8 mouse cellular contexts compared by ENCODE assay signal in genomic region chr12:44209824-44210752, GRCm38 (mm10). TPM values are rescaled to one million over a fixed set of nuclear protein-coding genes. Genes with fewer than 3 reads are reported as not detected.
A peak's percentile ranks its signal among the peaks of the same experiment; 100 is the strongest.
DNase-seq lines count a peak whose midpoint lies in the region; ATAC-seq and TF ChIP-seq lines count a peak whose summit lies in the region.

Gene Dnajb9, minus strand, starts transcription at chr12:44210326.

- 0 out of 2 replicates have a peak, but pooled peaks cover 2% of the 10 kb centered on the region for H3K27me3 ChIP-seq in G1E (ENCODE audit: insufficient read depth, low read length)
- 0 out of 2 replicates have a peak, but pooled peaks cover 2% of the 10 kb centered on the region for H3K27me3 ChIP-seq in forebrain, embryonic 16.5 days (replicated peaks; ENCODE audit: control insufficient read depth, insufficient read depth, low read length)
- H3K27me3 ChIP-seq in lung, embryonic 14.5 days (ENCODE audit: insufficient read depth, low read length) = no peaks in the 10 kb centered on the region
- H3K27me3 ChIP-seq in thymus, adult 2 months (ENCODE audit: control insufficient read depth, insufficient read depth, low read length) = no peaks in the 10 kb centered on the region

- peak within 1 kb of the TSS; percentile 85 for H3K27ac ChIP-seq in forebrain, embryonic 16.5 days (ENCODE audit: low read length)
- peak within 1 kb of the TSS; percentile 97 for H3K27ac ChIP-seq in layer of hippocampus, adult 2 months
- peak within 1 kb of the TSS; percentile 85 for H3K27ac ChIP-seq in lung, embryonic 14.5 days (ENCODE audit: low read depth)
- H3K27ac ChIP-seq in olfactory bulb, adult 2 months (ENCODE audit: insufficient read depth, low read depth, low read length) = peak within 1 kb of the TSS; percentile 93
- peak within 1 kb of the TSS; percentile 3; the same call in 1 of the 2 replicates for H3K27ac ChIP-seq in thymus, adult 2 months (ENCODE audit: control insufficient read depth, insufficient read depth, low read length)

- peak; percentile 95 for ATAC-seq in G1E (ENCODE audit: extremely low read depth, insufficient number of reproducible peaks, low FRiP score, poor library complexity, severe bottlenecking)
- ATAC-seq in forebrain, embryonic 16.5 days = peak; percentile 98
- peak; percentile 99 for ATAC-seq in lung, embryonic 14.5 days (ENCODE audit: insufficient read depth)

- H3K9ac ChIP-seq in forebrain, embryonic 16.5 days (replicated peaks; ENCODE audit: low read depth, low read length) = peak within 1 kb of the TSS; percentile 87
- H3K9ac ChIP-seq in lung, embryonic 14.5 days = peak within 1 kb of the TSS; percentile 87

- 0 out of 2 replicates have a peak, but pooled peaks have one; percentile 26 for TF ChIP-seq CTCF in G1E (IDR thresholded peaks at IDR 0.05; ENCODE audit: low read depth, low read length)
- TF ChIP-seq CTCF in layer of hippocampus, adult 2 months (conservative IDR thresholded peaks at IDR 0.05) = peak; percentile 95
- peak; percentile 77 for TF ChIP-seq CTCF in lung, embryonic 14.5 days (IDR thresholded peaks at IDR 0.05; ENCODE audit: low read depth)
- TF ChIP-seq CTCF in olfactory bulb, adult 2 months (IDR thresholded peaks at IDR 0.05; ENCODE audit: insufficient read depth, low read depth, low read length) = peak; percentile 72
- TF ChIP-seq CTCF in thymus, adult 2 months (IDR thresholded peaks at IDR 0.05; ENCODE audit: borderline replicate concordance, control insufficient read depth, extremely low read depth, insufficient read depth, low read length, poor library complexity) = peak; percentile 84

- H3K4me2 ChIP-seq in forebrain, embryonic 16.5 days (ENCODE audit: low read length) = peak within 1 kb of the TSS; percentile 79
- H3K4me2 ChIP-seq in lung, embryonic 14.5 days = peak within 1 kb of the TSS; percentile 71

- intact Hi-C loops in heart, postnatal 36 days (cut with DNase I) = loop anchor here (1.0 kb wide), 1 partner anchor 59 kb away; no protein-coding TSS in a partner anchor

- no peaks in the 10 kb centered on the region for H3K9me3 ChIP-seq in G1E (replicated peaks)
- no peaks in the 10 kb centered on the region for H3K9me3 ChIP-seq in forebrain, embryonic 16.5 days (ENCODE audit: control insufficient read depth, low read length)
- no peaks in the 10 kb centered on the region for H3K9me3 ChIP-seq in lung, embryonic 14.5 days (ENCODE audit: low read depth, low read length)

- under 1% methylated on average over 76 of the region's 77 CpGs for WGBS in forebrain, embryonic 16.5 days
- WGBS in lung, embryonic 14.5 days = under 1% methylated on average over 77 of the region's 77 CpGs
- WGBS in olfactory bulb, adult 2 months = under 1% methylated on average over 77 of the region's 77 CpGs
- 2% methylated on average over 77 of the region's 77 CpGs for WGBS in thymus, adult 2 months

- peak; percentile 99 for TF ChIP-seq POLR2A in olfactory bulb, adult 2 months (IDR thresholded peaks at IDR 0.05; ENCODE audit: insufficient read depth, low read depth, low read length)
- TF ChIP-seq POLR2A in thymus, adult 2 months (IDR thresholded peaks at IDR 0.05; ENCODE audit: control insufficient read depth, extremely low read depth, insufficient read depth, low read length, poor library complexity) = peak; percentile 98

- peak; percentile 99 for DNase-seq in G1E (ENCODE audit: low spot score)
- peak; percentile 99 to 100 for DNase-seq in cerebellum, adult 18-20 months
- DNase-seq in heart, postnatal 36 days = peak; percentile 99 to 100
- peak; percentile 100 for DNase-seq in layer of hippocampus, adult 2 months (ENCODE audit: low spot score in 2 of 2)
- DNase-seq in lung, embryonic 14.5 days = peak; percentile 100
- DNase-seq in thymus, adult 2 months = peak; percentile 99

- peak within 1 kb of the TSS; percentile 99 for H3K4me3 ChIP-seq in G1E (ENCODE audit: low read depth, low read length)
- H3K4me3 ChIP-seq in forebrain, embryonic 16.5 days (replicated peaks; ENCODE audit: low read length) = peak within 1 kb of the TSS; percentile 93
- H3K4me3 ChIP-seq in layer of hippocampus, adult 2 months = peak within 1 kb of the TSS; percentile 97
- H3K4me3 ChIP-seq in lung, embryonic 14.5 days (ENCODE audit: low read depth, low read length) = peak within 1 kb of the TSS; percentile 92
- H3K4me3 ChIP-seq in olfactory bulb, adult 2 months (ENCODE audit: insufficient read depth, low read depth, low read length) = peak within 1 kb of the TSS; percentile 100
- H3K4me3 ChIP-seq in thymus, adult 2 months (ENCODE audit: control insufficient read depth, insufficient read depth, low read length) = peak within 1 kb of the TSS; percentile 68

- H3K4me1 ChIP-seq in G1E (ENCODE audit: insufficient read depth, low read depth, low read length) = peaks cover 13% of the 10 kb centered on the region
- peaks cover 8% of the 10 kb centered on the region for H3K4me1 ChIP-seq in forebrain, embryonic 16.5 days (replicated peaks; ENCODE audit: control insufficient read depth, insufficient read depth, low read length)
- peaks cover 4% of the 10 kb centered on the region for H3K4me1 ChIP-seq in lung, embryonic 14.5 days (ENCODE audit: insufficient read depth)
- no peaks in the 10 kb centered on the region for H3K4me1 ChIP-seq in olfactory bulb, adult 2 months (ENCODE audit: control insufficient read depth, insufficient read depth, low read length)
- 0 out of 2 replicates have a peak, but pooled peaks cover 2% of the 10 kb centered on the region for H3K4me1 ChIP-seq in thymus, adult 2 months (replicated peaks; ENCODE audit: control insufficient read depth, insufficient read depth, low read length)

- H3K36me3 ChIP-seq in G1E (replicated peaks) = peaks cover 8% of the 10 kb centered on the region
- H3K36me3 ChIP-seq in forebrain, embryonic 16.5 days (ENCODE audit: control insufficient read depth, insufficient read depth) = peaks cover 4% of the 10 kb centered on the region
- peaks cover 4% of the 10 kb centered on the region; the same call in 1 of the 2 replicates for H3K36me3 ChIP-seq in lung, embryonic 14.5 days (ENCODE audit: insufficient read depth)
- H3K36me3 ChIP-seq in thymus, adult 2 months (ENCODE audit: control insufficient read depth, insufficient read depth, low read length) = 0 out of 2 replicates have a peak, but pooled peaks cover 3% of the 10 kb centered on the region

RNA-seq across cellular contexts. Expression of gene Dnajb9, which starts in this region (rescaled TPM):
- 72.0 and 95.8 TPM in 2 replicates for total RNA-seq in G1E (2014; fragmentation: Nextera tagmentation)
- total RNA-seq in G1E (2017) = 27.5 and 30.5 TPM in 2 replicates
- 4.9 and 6.2 TPM in 2 replicates for polyA plus RNA-seq in G1E (2012)
- 30.3 and 36.5 TPM in 2 replicates for polyA plus RNA-seq in forebrain, embryonic 16.5 days (2015; fragmentation: Nextera tagmentation; extraction: Ambion mirVana)
- 10 to 100 TPM; 42.5 to 45.6 TPM for total RNA-seq in heart, postnatal 36 days (2021)
- total RNA-seq in layer of hippocampus, adult 2 months (2021) = 10 to 100 TPM; 38.2 to 40.3 TPM
- 17.1 and 23.5 TPM in 2 replicates for polyA plus RNA-seq in lung, embryonic 14.5 days (2014; fragmentation: Nextera tagmentation; extraction: Ambion mirVana)
- polyA plus RNA-seq in olfactory bulb, adult 2 months (2012; ENCODE audit: insufficient read depth, insufficient read length, low replicate concordance, missing spikeins) = not detected in 2 replicates
- 1.9 and 2.4 TPM in 2 replicates for polyA plus RNA-seq in thymus, adult 2 months (2012; rRNA removed)

Comparison
In these comparisons a context has a peak if more than half of its experiments do, and no peak if none do; other contexts are left out.
1. Peak in every context shown above with its lines: DNase-seq, ATAC-seq, H3K4me3 ChIP-seq and H3K27ac ChIP-seq.
2. CTCF ChIP-seq: peak in every context shown above with its lines; median percentile 95 in layer of hippocampus, adult 2 months; 84 in thymus, adult 2 months; 77 in lung, embryonic 14.5 days; 72 in olfactory bulb, adult 2 months; 26 in G1E.
3. H3K27ac ChIP-seq: peak in every context shown above with its lines; median percentile 97 in layer of hippocampus, adult 2 months; 93 in olfactory bulb, adult 2 months; 85 in forebrain, embryonic 16.5 days; 85 in lung, embryonic 14.5 days; 3 in thymus, adult 2 months.